In genomic region chr5:142822286-142823095, GRCm38 (mm10) we compare ENCODE assay signal across 8 mouse cellular contexts. TPM values are rescaled to one million over a fixed set of nuclear protein-coding genes. Genes with fewer than 3 reads are reported as not detected.
DNase-seq lines count a peak whose midpoint lies in the region; TF ChIP-seq lines count a peak whose summit lies in the region.

No protein-coding gene starts in this region.

- DNase-seq in right cerebral cortex, adult 18-20 months = peak; percentile 26
- DNase-seq in right cerebral cortex, postnatal 14 days = no peak
- DNase-seq in heart, adult 8-10 months (ENCODE audit: low spot score) = peak; percentile 53
- peak; percentile 61 to 62 for DNase-seq in kidney, adult 8-10 months
- peak; percentile 59 for DNase-seq in lung, adult 2 months
- DNase-seq in ovary, postnatal 14 days (ENCODE audit: low spot score) = peak; percentile 43
- no peak for DNase-seq in thymus, postnatal 36 days

- peaks cover 2% of the 10 kb centered on the region; the same call in 1 of the 2 replicates for H3K4me1 ChIP-seq in cortical plate, adult 2 months (ENCODE audit: control insufficient read depth, insufficient read depth, low read length)
- H3K4me1 ChIP-seq in lung, adult 2 months (ENCODE audit: control insufficient read depth, insufficient read depth, low read length) = 0 out of 2 replicates have a peak, but pooled peaks cover 2% of the 10 kb centered on the region

- peak overlapping the region; percentile 100 for H3K27ac ChIP-seq in cortical plate, adult 2 months (ENCODE audit: insufficient read depth, low read length)

- H3K4me3 ChIP-seq in cortical plate, adult 2 months (ENCODE audit: insufficient read depth, low read length) = peak overlapping the region; percentile 95
- H3K4me3 ChIP-seq in lung, adult 2 months (replicated peaks; ENCODE audit: extremely low read depth, low read depth, low read length) = peak overlapping the region; percentile 89

- 0 out of 2 replicates have a peak, but pooled peaks have one; percentile 5 for TF ChIP-seq POLR2A in cortical plate, adult 2 months (IDR thresholded peaks at IDR 0.05; ENCODE audit: extremely low read depth, insufficient read depth, low read length)
- no peak for TF ChIP-seq POLR2A in lung, adult 2 months (IDR thresholded peaks at IDR 0.05; ENCODE audit: borderline replicate concordance, extremely low read depth, low read depth, low read length)

- no peak for TF ChIP-seq CTCF in cortical plate, adult 2 months (IDR thresholded peaks at IDR 0.05; ENCODE audit: extremely low read depth, insufficient read depth, low read length)
- no peak for TF ChIP-seq CTCF in lung, adult 2 months (IDR thresholded peaks at IDR 0.05; ENCODE audit: insufficient read depth, low read length)

- WGBS in lung, adult 2 months = 7% methylated on average over 36 of the region's 36 CpGs

RNA-seq across cellular contexts. Expression of gene Tnrc18, which starts 5.0 kb away (rescaled TPM):
- 29.6 and 31.7 TPM in 2 replicates for polyA plus RNA-seq in cortical plate, adult 2 months (2012; rRNA removed)
- 10 to 100 TPM; 48.6 to 59.7 (median 55.0) TPM for total RNA-seq in heart, adult 8-10 months (2022)
- polyA plus RNA-seq in lung, adult 2 months (2012; rRNA removed) = 60.1 and 87.1 TPM in 2 replicates

Comparison
In these comparisons a context has a peak if more than half of its experiments do, and no peak if none do; other contexts are left out.
1. DNase-seq: peak in right cerebral cortex, adult 18-20 months (single experiment), heart, adult 8-10 months (single experiment), kidney, adult 8-10 months (2 of 2), lung, adult 2 months (single experiment) and ovary, postnatal 14 days (single experiment); none in right cerebral cortex, postnatal 14 days (single experiment) and thymus, postnatal 36 days (0 of 2).